Mouse (Mus musculus) ovary, postnatal 36 days (tissue): ENCODE data around the gene Jpt2.
"Not testable (repeated sequence)": the region's sequence is repeated elsewhere in the genome, so short reads cannot be mapped to it uniquely, and the experiment has no call there.

Experiments
- DNase-seq: peaks from one replicate; pipeline ENCODE4 v3.0.0; 2022; ENCODE audit warnings: low spot score, mixed read lengths

Jpt2 gene

DNA sequence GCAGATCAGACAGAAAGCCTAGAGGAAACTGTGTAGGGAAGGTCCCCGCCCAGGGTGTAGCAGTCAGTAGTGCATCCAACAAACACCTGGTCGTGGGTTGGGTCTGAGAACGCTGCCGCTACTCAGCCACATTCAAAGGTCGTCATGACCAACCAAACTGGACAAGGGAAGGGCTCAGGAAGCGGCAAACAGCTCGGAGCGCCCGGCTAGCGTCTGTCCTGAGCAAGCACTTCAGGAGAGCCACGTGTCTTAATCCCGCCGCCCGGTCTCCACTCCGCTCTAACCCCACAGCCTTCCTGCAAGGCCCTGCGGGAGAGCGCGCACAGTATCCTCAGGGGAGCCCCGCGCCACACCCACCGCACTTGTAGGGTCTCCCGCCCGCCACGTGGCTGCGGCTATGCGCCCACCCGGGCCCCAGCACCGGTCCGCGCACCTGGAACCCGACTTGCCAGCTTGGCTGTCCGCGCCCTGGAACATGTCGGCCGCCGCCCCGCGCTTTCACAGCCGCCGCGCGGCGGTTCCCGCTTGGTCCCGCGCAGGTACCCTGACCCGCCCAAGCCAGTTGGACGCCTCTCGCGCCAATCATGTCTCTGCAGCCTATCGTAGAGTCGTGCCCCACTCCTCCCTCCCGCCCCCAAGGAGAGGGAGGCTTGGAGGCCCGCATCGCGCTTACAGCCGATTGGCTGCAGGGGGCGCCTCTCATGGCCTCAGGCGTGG, at the start of gene Jpt2:
TSS of gene Jpt2 (minus strand) at position 555 of the 717 bp plus-strand sequence.
- peak; percentile 98 for DNase-seq

DNA sequence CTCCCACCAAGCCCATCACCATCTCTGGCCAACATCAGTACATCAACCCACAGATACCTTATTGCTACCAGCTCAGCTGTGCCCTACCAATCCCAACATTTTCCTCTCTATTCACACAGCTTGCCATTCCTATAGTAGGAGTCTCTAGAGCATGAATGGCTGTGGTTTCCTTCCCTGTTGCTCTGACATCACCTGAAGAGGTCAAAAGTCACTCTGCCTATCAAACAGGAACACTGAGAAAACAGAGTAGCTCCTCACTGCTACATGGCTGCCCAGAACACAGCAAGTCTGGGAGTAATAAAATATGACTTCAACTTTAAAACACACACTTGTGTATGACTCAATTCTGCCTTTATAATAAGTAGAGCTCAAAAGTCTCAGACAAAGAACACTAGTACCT, 47.0 kb upstream of the Jpt2 start:
- DNase-seq: no peak

DNA sequence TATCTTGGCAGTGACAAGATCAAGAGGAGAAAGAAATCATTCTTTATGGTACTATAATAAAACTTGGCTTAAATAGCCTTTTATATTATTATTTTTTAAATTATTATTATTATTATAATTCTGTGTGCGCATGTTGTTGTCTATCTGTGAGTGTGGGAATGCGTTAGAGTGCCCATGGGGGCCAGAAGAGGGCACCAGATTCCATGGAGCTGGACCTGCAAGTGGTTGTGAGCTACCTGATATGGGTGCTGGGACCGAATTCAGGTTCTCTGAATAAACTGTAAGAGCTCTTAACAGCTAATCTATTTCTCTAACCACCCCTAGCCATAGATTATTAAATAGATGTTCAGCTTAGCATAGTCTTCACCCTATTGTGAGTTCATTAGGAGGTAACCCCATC, 44.6 kb upstream of the Jpt2 start:
- no peak for DNase-seq

DNA sequence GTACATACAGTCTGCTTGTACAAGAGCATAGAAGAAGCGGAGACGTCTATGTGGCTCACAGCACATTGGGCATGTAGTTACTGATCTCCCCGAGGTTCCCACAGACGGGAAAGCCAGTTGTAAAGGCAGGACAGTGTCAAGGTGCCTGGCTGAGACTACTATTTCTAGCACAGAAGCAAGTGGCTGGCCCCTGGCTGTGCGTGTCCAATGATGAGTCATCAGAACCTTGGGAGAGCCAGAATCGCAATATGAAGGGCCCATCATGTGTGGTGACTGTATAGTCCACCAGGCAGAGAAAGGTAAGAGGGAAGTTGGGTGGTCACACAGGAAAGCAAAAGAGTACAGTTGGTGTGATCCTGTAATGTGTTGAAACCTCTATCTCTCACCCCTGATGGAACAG, 34.2 kb upstream of the Jpt2 start:
- DNase-seq: no peak

DNA sequence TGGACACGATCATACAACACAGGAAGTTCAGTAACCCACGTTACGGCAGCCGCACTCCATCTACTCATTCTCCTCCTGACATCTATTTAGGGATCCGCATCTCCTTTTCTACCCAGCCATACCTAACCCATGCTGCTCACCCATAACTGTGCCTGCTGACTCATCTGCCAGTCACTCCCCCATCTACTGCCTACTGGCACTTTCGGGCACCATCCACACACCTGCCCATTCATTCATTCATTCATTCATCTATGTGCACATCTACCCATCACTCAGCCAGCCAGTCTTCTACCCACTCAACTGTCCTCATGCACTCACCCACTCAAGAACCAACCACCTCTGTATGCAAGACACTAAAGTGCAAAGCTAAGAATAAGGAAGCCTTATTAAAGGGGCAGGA, 26.7 kb upstream of the Jpt2 start:
- DNase-seq: no peak

DNA sequence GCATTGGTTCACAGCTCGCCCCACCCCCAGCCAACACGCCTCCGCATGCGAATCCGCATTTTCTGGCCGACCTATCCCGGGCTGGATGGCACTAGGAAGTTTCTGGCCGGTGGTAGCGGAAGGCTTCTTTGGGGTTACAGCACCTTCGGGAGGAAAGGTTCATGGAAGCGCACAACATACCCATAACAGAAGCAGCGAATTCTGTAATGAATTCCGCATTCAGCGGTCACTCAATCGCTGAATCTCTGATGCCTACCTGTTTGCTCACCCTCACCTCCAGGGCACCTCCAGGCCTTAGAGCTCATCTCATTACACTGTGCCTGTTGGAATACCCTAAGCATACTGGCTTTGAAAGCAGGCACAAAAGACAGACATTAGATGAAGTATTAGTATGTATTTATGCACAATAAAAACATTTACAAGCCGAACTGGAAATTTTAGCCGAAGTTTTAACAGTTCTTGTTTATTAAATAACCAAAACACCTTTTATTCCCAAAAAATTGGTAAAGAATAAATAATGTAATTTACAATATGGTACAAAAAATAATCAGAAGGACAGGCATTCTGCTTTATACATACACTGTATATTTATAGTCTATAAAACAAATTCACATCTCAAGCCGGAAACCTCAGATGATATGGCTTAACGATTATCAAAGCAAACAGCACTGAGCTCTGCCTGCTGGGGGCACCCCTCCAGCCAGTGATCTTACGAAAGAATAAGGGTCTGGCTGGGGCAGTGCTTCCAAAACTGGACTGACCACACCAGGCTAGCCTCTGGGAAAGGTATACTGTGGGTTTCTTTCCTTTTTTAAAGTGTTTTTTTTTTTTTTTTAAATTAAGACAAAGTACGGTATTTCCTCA, 595 bp upstream of the Jpt2 start:
- DNase-seq: no peak

DNA sequence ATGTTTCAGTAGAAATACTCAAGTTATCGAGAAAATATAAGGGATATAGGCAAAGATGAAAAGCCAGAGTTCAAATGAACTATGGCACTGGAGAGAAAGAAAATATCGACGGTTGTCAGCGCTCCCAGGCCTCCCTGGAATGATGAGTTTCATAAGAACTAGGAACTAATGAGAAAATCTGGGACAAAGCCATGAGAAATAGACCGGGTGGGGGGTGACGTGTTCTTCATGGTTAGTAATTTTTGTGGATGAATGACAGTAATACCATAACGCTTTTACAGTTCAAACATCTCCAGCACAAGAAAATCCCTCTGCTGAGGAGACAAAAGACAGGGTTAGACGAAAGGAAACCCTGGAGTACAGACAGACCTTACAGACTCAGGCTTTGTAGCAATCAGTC, 1.1 kb downstream of the Jpt2 start:
- DNase-seq: no peak

DNA sequence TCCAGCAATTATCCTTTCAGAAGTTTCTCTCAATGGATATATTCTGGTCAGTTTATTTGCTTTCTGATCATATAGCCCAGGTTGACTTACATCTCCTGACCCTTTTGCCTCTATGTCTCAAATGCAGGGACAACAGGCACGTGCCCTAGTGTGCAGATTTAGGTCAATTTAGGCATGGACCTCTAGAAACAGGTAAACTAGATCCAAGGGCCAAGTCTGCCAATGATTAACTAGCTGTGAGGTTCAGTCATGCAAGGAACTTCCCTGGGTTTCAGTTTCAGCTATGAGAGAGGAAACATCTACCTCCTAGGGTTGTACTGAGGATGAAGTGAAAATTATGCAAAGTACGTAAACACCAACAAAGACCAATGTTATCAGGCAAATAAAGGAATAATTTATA, 7.2 kb downstream of the Jpt2 start:
- no peak for DNase-seq

DNA sequence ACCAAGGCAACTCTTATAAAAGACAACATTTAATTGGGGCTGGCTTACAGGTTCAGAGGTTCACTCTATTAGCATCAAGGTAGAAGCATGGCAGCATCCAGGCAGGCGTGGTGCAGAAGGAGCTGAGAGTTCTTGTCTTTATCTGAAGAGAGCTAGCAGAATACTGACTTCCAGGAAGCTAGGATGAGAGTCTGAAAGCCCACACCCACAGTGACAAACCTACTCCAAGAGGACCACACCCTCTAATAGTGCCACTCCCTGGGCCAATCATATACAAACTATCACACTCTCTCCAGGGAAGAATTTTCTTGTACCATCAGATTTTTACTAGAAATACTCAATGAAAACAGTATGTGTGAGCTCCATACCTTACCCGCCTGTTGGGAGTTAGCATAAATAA, 9.8 kb downstream of the Jpt2 start:
- DNase-seq: no peak

DNA sequence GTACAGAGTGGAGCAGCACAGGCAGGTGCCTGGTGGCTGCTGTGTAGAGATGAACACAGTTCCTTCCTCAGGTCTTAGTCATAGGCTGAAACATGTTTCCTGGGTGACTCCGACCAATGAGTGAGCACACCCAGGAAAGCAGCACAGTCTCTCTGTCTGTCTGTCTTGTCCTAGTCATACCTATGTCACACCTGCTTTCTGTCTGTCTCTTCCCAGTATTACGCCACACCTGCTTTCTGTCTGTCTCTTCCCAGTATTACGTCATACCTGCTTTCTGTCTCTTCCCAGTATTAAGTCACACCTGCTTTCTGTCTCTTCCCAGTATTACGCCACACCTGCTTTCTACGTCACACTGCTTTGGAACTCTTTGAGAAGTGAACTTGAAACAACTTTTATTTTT, 12.3 kb downstream of the Jpt2 start:
- no peak for DNase-seq

DNA sequence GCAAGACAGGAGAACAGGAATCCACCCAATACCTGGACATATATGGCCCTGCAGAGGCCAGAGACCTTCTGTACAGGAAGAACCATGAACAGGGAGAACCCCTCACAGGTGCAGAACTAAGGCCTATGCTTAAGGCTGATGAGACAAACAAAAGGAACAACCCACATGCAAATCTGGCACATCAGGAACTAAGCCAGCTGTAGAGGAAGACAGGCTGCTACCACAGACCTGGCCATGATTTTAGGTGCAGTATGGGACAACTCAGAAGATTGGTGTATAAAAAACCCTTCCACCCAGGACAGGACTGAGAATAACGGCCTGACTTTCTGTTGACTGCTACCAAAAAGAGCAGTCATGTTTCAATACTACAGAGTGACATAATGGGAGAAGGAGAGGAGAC, 16.9 kb downstream of the Jpt2 start:
- DNase-seq: not testable (repeated sequence)

DNA sequence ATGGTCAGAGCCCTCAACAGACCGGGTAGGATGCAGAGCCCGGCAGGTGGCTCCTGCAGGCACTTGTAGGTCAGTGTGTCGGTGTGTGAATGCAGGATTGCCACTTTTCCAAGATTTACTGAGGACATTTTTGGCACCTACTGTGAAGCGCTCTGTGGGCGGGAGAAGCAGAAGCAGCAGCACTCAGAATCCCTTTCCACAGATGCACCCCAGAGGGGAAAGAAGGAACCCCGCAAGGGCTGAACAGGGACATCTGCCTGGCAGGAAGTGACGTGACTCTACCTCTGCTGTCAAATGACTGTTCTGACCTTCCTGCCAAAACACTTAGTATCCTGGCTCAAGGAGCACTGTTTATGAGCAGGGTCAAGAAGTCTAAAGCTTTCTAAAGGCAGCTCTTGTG, 17.5 kb downstream of the Jpt2 start:
- DNase-seq: no peak

DNA sequence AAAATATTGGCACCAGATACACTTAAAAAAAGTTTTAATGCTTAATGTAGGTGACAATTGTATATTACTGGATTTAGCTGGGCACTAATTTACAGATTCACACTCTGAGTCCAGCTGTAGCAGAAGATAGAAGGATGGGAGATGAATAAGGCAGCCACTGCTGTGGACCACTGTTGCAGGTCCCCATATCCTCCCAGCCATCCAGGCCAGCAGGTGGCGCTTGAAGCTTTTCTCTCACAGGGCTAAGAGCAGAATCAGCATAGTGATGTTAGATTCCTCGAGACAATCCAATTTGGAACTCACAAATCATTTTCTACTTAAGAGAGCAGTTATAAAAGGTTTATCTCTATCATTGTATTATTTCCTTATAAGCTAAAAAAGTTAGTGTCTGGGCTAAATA, 18.0 kb downstream of the Jpt2 start:
- DNase-seq: peak; percentile 26

DNA sequence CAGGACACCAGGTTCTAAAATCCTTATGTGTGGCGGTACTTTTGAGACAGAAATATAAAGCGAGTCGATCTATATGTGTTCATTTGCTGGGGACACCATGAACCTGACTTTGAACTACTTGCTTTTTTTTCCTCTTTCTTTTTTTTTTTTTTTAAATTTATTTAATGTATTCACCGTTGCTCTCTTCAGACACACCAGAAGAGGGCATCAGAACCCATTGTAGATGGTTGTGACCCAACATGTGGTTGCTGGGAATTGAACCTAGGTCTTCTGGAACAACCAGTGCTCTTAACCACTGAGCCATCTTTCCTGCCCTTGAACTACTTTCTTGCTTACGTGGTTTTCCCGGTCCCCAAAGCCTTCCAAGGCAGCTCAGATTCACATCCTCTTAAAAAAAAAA, 23.2 kb downstream of the Jpt2 start:
- DNase-seq: no peak

DNA sequence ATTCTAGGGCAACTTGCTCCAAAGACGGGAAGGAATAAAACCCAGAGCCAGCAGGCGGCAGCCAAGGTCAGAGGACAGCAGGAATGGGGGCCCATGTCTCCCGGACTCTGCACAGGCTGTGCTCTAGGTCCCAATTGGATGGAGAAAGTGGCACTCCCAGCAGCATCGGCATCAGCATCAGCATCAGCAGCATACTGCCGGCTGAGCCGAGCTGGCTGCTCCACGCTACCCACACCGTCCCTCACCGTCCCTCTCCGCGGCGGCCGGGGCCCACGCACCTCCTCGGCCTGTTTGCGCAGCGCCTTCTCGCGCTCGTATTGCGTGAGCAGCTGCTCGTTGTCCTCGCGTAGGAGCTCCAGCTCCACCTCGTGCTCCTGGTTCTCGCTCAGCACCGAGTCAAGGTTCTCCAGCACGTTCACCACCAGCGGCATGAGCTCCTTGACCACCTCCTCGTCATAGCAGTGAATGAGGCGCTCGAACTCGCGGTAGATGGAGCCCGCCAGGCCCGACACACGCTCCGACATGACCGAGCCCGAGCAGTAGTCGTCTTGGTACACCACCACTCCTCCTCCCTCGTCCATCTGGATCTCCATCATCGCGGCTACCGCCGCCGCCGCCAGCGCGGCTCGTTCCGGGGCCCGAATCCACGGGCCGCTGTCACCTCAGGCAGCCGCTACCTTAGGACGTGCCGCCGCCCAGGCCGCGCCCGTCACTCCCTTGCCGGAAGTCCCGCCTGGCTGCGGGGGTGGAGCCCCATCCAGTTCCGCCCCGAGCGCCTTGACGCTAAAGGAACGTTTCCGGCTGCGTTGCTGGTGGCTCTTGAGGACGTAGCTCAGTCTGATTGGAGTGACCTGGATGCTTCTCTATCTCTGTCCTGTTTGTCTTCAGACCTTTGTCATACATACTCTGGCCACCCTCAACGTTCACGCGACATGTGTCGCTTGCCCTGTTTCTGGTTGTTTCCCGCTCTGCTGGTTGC, 23.9 kb downstream of the Jpt2 start, which contains the start of gene Mapk8ip3:
TSS of gene Mapk8ip3 (minus strand) at position 719 of the 979 bp plus-strand sequence.
- DNase-seq: peak; percentile 94

DNA sequence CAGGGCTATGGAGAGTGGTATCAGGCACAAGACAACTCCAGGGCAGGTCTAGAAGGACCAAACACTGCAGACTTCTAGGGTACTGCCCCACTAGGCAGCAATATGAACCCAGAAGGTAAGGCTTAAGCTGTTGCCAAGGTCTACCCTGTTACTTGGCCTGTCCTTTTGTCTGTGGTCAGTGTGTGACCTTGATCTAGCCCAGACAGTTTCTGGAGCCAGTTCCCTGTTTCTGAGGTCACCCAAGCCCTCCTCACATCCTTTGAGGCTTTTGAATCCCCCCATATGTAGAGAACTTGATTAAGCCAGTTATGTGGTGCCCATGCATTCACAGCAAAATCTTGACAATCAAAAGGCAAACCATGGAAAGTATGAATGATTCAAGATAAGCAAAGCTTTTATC, 24.8 kb downstream of the Jpt2 start:
- no peak for DNase-seq

DNA sequence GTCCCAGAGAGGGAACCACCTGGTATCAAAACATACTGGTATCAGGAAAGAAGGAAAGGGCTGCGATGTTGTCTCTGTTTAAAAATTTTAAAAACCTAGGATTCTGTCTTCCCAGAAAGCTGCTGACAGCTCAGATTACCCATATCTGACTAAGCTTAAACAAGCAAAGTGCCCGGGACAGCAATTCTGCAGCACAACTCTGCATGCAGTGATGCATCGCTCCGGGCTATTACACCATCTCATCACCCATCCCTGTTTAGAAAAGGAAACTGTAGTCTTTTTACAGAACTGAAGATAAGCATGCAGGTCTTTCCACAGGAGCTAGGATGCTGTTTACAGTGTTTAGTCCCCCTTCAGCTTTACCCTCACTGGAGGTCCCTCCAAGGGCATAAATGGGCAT, 25.6 kb downstream of the Jpt2 start:
- DNase-seq: no peak

DNA sequence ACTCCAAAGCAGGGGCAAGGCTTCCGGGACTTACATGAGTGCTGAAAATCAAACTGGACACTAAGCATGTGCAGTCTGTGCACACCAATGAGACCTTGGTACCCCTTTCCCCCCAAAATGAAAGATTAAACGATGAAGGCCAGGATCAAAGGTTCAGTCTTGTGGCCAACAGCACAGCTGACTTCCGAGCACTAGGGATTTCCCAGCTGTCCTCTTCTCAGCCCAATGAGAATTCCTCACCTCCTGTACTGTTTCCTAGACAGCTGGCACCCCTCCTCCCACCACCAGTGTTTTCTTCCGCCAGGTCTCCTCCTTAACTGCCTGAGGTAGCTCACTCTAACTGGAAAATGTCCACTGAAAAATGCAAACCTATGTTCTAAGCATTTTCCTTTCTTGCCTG, 27.3 kb downstream of the Jpt2 start:
- no peak for DNase-seq

DNA sequence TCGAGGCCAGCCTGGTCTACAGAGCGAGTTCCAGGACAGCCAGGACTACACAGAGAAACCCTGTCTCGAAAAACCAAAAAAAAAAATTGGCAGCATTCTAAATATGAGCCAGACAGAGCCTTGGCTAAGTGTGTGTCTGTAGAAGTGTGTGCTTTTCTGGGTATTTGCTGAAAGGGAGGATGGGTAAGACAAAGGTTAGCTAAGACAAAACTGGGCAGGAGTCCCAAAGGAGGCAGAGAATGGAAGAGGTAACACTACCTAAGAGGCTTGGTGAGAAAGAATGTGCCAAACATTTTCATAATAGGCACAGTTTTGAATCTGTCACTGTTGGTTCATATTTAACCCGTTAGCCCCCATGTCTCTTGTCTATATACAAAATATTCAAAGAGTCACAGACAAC, 28.1 kb downstream of the Jpt2 start:
- no peak for DNase-seq

DNA sequence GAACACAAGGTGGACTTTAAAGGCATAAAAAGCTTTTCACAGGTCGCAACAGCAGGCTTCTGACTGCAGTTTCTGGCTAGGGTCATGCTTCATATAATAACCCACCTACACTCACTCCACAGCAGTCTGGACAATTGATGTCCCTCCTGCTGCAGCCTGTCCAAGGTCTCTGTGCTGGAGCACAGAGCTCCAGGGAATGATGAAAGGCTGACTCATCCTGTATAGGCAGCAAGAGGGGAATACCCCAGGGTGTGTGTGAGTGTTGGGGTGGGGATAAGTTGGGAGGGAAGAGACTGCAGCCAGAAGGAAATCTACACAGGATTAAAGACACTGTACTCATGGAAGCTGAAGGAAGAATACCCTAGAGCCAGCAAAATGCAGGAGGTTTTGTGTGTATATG, 31.0 kb downstream of the Jpt2 start:
- DNase-seq: no peak

DNA sequence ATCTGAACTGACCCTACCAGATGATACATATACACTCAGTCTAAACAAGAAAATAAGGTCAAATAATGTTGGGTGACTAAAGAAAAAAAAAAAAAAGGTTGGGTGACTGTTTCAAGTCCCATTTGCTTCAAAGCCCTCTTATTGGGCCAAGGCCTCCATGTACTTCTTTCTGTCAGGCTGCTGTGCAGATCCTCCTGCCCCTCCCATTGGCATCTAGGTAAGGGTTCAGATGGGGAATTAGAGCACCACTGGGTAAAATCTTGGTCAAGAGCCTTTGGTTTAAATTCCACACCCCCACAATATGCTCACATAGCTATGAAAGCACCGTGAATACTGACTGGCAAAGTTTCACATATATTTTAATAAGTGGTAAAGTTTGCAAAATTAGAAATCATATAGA, 37.2 kb downstream of the Jpt2 start:
- no peak for DNase-seq

DNA sequence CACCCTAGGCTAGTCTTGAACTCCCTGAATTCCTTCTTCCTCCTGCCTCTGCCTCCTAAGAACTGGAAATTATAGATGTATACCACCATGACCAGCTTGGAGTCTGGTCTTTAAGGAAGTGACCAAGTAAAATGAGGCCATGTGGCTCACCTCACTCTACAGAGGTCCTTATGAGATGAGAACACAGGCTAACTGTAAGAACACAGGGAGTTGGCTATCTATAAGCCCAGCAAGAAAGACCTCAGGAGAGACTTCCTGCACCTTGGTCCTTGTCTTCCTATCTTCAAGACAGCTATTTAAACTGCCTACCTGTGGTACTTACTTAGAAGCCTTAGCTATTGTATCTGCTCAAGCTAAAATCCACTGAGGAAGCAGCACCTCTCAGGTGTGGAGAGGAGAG, 46.5 kb downstream of the Jpt2 start:
- no peak for DNase-seq
